Mouse (Mus musculus): ENCODE data around the gene Ctc1.
A peak's percentile ranks its signal among the peaks of the same experiment; 100 is the strongest.
"Not testable (repeated sequence)": the region's sequence is repeated elsewhere in the genome, so short reads cannot be mapped to it uniquely, and the experiment has no call there.

The Ctc1 gene

GRCm38 (mm10) chr11:69015644-69016441 is at the start of gene Ctc1:
Gene Ctc1 (plus strand): TSS chr11:69015911.
- DNase-seq = peak; percentile 91

GRCm38 (mm10) chr11:68966554-68966953 is 49.2 kb upstream of the Ctc1 start:
- no peak for DNase-seq

- DNase-seq = peak; percentile 93
Observed at GRCm38 (mm10) chr11:68967337-68968282, 48.1 kb upstream of the Ctc1 start, which contains the start of gene Slc25a35. Gene Slc25a35 (plus strand): TSS chr11:68968131.

GRCm38 (mm10) chr11:68968752-68969151 is 47.0 kb upstream of the Ctc1 start:
- no peak for DNase-seq

DNA sequence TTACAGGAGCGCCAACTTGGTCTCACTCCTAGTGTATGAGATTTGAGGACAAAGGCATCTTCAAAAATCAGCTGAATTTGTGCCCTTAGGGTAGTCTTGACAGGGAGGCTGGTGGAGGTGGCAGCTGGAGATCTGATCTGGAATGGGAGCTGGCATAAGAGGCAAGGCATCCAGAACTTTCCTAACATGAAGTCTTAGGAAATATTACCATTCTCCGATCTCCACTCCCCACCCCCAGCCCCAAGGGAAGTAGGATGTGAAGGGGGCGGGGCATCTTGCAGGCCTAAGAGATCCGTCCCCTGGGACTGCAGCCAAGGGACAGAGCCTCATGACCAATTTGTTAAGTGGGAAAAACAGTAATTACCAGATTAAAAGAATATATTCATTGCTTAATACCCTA is 45.5 kb upstream of the Ctc1 start:
- no peak for DNase-seq

GRCm38 (mm10) chr11:68973250-68974058 is 42.3 kb upstream of the Ctc1 start:
- peak; percentile 79 for DNase-seq

- DNase-seq = no peak
Observed at GRCm38 (mm10) chr11:68974059-68974450, 41.7 kb upstream of the Ctc1 start.

DNA sequence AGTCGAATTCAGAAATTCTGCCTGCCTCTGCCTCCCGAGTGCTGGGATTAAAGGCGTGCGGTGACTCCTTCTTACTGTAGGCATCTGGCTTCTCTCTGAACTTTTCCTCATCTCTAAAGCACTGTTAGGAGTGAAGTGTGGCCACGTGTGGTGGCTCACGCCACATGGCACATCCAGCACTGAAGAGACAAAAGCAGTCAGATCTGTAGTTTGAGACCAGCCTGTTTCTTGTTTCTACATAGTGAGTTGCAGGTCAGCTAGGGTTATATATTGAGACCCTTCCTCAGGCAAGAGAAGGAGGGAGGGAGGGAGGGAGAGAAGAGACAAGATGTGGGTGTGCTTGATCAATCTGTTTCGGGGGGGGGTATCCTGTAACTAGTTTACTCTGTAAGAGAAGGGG is 40.6 kb upstream of the Ctc1 start, which contains the start of gene Rangrf:
Gene Rangrf, minus strand, starts transcription at position 101 of the 400 bp plus-strand sequence.
- DNase-seq = no peak

DNA sequence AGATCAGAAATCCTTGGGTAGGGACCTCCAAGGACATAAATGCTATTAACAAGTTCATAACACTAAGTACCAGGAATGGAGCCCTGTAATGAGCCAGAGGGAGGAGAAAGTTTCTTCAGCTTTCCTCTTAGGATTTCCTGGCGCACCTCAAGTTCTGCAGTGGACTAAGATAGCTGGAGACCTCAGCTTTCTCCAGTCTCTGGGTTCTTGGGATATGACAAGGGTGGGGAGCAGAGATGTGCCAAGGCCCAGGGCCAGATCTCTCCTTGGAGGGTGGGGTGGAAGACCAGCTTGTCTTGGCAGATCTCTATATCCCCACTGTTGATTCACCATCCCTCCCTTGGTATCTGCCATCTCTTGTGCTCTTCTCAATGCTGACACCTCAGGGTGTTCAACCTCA is 40.1 kb upstream of the Ctc1 start:
- no peak for DNase-seq

- peak; percentile 30 for DNase-seq
Observed at GRCm38 (mm10) chr11:68979320-68979733, 36.4 kb upstream of the Ctc1 start.

GRCm38 (mm10) chr11:68980919-68981318 is 34.8 kb upstream of the Ctc1 start:
- no peak for DNase-seq

GRCm38 (mm10) chr11:68982639-68983369 is 32.9 kb upstream of the Ctc1 start:
- peak; percentile 59 for DNase-seq

- DNase-seq = no peak
Observed at GRCm38 (mm10) chr11:68987365-68987882, 28.3 kb upstream of the Ctc1 start.

DNA sequence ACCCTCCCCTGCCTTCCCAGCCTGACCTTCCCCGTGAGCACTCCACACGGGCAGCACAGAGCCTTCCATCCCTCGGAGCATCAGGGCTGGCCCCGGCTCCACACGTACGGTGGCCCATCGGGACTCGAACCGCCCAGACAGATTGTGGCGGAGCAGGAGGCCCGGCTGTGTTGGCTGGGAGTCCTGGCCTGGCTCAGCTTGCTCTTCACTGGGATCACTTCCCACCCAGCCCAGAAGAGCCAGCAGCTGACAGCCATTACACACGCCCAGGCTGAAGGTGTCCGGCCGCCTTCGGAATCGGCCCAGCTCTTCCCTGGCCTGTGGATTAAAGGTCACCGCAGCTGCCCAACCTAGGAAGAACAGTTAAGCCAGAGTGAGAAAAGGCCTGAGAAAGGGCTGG is 27.4 kb upstream of the Ctc1 start:
- no peak for DNase-seq

GRCm38 (mm10) chr11:68993122-68993521 is 22.6 kb upstream of the Ctc1 start:
- DNase-seq = no peak

DNA sequence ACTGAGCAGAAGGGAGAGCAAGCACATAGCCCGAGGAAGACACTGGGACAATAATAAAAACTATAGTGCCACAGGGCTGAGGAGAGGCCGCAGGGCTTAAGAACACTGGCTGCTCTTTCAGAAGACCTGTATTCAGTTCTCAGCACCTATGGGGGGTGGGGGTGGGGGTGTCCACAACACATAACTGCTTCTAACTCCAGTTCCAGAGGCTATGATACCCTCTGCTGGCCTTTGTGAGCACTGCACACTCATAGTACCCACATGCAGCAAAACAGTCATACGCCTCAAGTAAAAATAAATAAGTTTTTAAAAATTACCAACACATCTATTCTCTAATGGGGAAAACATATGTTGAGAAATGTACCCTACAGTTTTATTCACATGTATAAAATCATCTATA is 21.3 kb upstream of the Ctc1 start:
- no peak for DNase-seq

DNA sequence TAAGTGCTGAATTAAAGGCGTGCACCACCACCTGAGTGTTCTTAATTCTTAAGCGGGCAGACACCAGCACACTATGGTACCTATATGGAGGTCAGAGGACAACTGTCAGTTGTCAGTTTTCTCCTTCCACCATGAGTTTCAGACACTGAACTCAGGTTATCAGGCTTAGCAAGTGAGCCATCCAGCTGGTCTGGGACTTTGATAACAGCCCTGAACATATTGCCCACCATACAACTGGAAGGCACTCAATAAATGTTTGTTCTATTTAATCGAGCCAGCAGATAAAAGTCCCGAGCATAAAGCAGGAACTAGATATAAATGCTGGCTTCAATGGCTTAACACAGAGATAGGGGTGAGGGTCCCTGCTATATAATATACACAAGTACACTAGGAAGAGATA is 18.6 kb upstream of the Ctc1 start:
- DNase-seq = no peak

DNA sequence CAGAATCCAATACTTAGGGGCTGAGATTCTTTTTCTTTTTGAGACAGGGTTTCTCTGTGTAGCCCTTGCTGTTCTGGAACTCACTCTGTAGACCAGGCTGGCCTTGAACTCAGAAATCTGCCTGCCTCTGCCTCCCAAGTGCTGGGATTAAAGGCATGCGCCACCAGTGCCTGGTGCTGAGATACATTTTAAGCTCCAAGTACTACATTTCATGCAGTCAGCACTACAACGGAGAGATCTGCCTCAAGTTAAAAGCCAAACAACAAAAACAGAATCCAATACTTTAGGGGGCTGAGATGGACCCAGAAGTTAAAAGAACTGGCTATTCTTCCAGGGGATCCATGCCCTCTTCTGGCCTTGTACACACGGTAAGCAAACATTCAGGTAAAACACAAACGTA is 12.9 kb upstream of the Ctc1 start:
- DNase-seq = not testable (repeated sequence)

DNA sequence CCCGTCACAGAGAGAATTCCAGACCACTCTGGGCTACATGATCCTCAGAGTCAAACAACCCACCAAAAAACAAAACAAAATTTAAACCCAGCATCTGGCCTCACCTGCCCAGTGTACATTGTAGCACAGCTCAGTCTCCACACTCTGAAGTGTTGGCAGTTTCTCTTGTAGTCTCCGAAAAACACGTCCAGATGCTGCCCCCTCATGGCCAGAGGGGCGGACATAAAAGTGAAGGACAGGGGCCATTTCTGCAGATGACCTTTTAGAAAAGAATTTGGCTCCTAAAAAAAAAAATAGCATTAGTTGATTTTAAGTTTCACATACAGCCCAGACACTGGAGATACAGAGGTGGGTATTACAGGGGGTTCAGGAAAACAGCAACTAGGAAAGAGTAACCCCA is 12.1 kb upstream of the Ctc1 start:
- DNase-seq = no peak

DNA sequence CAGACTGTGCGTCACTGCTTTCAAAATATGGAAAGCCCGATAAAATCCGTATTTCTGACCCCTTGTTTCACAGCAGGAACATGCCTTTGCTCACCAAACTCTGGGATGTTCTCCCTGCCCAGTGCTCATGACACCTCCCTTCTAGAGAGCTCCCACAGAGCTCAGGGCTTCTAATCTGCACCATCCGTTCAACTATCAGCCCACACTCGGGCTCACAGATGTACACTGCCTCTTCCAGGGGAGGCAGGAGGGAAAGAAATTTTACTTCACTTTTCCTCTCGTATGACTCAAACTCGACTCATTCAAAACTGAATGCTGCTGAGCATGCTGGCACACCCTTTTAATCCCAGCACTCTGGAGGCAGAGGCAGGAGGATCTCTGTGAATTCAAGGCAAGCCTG is 10.5 kb upstream of the Ctc1 start:
- no peak for DNase-seq

DNA sequence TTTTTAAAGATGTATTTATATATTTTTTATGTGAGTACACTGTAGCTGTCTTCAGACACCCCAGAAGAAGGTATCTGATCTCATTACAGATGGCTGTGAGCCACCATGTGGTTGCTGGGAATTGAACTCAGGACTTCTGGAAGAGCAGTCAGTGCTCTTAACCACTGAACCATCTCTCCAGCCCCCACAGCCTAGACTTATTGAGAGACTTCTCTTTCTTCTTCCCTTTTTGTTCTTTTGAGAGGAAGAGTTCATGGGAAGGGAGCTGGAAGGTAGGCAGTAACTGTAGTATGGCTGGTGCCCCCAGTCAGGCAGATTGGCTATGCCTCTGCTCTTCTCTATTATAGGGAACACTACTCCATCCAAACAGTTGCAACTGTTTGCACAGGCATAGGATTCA is 9.1 kb upstream of the Ctc1 start:
- not testable (repeated sequence) for DNase-seq

All from right cerebral cortex, postnatal 25 days (tissue).